Mouse (Mus musculus) adrenal gland (tissue): ENCODE results near the gene E2f6.

Experiments used
- intact Hi-C: fragments of 180-260 bp; cut with DNase I; formaldehyde crosslinking; loops from one replicate; pipeline ENCODE4 v1.15.1; 2025
- microRNA-seq, 2 experiments: library from miRNA; unstranded; fragments of <30 nt; microRNA quantifications; one replicate each; pipeline ENCODE4; 2019

Gene E2f6

DNA sequence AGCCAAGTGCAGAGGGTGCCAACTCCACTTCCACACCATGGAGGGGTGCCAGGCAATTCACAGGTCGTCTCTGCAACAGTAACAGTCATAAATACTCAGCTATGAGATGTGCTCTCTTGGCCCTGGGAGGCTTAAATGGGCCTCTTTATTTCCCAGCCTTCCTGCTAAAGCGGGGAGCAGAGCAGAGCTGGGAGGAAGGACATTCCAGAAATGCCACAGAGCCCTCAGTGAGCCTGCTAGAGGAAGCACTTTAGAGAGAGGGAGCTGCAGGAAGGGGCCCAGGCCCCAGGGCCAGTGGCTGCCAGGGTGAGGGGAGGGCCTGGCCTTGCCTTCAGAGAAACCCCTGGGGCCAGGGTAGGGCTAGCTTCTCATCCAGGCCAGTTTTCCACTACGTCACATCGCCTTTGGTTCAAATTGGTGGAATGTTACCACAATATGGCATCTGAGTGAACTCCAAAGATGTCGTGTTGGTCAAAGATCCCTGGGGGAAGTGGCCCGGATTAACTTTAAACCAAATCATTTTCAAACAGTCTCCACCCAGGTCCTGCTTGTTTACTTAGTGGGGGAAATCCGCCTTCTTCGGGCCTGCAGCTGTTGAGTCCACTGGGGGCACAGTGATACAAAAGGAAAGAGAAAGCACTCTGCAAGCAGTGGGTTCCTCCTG is 59.8 kb downstream of the E2f6 start:
- intact Hi-C loops = no loop called here

DNA sequence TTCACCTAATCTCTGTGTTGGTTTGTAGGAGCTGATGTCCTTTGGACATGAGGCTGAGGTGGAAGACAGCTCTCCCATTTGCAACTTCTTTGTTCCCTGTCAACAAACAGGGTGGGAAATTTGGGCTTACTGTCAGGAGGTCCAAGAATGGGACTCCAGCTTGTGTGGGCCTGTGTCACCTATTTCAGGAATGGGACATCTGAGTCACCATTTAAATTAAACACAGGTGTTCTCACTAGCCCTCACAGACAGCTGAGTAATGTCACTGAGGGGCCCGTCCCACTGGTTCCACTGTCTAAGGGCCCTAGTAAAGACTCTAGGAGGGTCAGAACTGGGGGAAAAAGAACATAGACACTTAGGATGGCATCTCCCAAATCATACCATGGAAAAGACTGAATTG is 61.2 kb downstream of the E2f6 start:
- intact Hi-C loops = no loop called here

DNA sequence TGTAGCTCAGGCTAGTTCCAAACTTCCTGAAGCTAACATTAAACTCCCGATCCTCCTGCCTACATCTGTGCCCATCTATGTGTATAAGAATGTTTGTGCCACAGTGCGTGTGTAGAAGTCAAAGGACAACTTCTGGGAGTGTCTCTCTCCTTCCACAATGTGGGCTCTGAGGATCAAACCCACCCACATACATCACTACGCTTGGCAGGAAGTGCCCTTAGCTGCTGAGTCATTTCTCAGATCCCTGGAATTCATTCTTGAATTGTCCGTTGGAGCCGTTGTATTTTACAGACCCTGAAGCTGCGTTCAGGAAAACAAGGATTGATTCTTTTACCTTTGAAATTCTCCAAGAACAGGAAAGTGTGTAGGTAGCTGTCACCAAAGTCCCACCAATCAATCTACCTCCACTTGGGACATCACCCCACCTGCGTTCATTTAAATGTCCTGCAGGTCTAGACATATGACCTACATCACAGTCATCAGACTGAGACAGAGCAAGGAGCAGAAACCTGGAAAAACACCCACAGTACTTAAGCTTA is 62.2 kb downstream of the E2f6 start:
- intact Hi-C loops = no loop called here

DNA sequence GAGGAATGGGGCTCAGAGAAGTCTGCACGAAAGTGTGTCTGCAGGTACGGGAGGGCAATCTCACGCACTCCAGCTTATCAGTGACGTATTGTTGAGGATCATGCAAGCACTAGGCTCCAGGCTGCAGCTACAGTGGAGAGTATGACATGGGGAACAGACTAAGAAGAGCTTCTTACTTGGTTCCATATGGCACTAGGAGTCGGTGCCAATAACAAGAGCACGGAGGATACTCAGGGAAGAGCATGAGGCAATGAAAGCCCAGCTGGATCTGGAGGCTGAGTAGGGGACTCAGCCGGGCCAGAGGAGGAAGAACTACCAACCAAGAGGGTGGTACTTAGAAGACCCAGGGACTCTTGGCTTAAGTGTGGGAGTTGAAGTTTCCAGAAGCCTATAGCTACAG is 62.8 kb downstream of the E2f6 start:
- intact Hi-C loops = no loop called here

DNA sequence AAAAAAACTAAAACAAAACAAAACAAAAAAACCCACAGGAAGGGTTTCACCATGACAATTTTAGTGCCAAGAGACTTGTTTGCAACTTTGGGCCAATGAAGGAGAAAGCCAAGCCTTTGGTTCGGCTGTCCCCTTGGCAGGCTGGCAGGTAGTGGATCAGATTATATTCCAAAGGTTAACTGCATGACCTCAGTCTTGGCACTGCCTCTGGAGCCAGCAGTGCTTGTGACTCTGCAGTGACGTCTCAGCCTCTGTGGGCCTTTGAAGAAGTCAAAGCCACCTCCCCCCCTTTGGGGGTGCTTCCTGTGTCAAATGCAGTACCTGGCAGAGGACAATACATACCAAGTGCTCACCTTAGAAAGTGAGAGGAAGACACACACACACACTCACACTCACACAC is 63.3 kb downstream of the E2f6 start:
- intact Hi-C loops = no loop called here

DNA sequence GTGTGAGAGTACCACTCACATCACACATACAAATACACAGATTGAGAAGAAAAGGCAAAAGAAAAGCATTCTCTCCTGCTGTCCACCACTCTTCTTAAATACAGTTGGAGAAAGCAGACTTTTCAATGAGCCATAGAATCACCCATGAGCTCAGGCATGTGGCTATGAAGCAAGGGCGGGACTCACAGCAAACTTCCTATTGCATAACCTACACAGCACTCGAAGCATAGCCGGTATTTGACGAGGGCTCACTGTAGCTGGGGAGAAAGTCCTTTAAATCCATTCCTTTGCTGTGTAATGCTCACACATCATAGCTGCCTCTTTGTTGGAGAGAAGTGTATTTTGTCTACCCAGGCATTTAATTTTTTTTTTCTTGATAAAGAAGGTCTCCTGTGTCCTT is 64.5 kb downstream of the E2f6 start:
- intact Hi-C loops = loop anchor here (5.0 kb wide), 1 partner anchor 38 kb away; no protein-coding TSS in a partner anchor

DNA sequence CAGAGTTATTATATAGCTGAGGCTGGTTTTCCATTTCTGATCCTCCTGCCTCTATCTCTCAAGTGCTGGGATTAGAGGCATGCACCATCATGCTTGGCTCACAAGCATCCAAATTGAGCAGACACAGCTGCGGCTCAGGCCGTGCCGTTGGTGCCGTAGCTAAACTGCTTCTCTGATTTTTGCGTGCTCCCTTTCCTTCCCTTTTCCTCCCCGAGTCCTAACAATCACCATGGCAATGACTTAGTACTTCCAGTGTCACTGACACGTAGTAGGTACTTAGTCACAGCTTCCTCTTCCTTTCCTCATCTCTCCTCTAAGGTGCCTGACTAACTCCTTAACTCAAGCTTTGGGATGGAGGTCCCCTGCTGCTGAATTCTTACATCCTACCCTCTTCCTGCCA is 64.9 kb downstream of the E2f6 start:
- intact Hi-C loops = loop anchor here (5.0 kb wide), 1 partner anchor 38 kb away; no protein-coding TSS in a partner anchor

DNA sequence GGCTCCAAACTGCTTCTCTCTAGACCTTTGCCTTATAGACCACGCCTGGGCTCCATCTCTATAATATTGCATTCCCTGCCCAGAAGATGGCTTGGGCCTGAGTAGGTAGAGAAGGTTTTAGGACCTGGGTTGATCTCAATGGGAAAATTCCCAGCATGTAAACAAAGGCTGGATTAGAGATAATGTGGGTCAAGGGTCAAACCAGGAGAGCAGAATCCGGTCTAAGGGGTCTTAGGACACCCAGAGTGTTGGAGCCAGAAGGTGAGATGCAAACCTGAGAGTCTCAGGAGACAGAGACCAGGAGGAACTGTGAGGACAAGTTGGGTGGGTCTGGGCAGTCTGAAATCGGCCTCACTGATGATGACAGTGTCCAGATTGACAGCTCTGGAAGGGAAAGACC is 65.9 kb downstream of the E2f6 start:
- intact Hi-C loops = loop anchor here (5.0 kb wide), 1 partner anchor 39 kb away; no protein-coding TSS in a partner anchor

DNA sequence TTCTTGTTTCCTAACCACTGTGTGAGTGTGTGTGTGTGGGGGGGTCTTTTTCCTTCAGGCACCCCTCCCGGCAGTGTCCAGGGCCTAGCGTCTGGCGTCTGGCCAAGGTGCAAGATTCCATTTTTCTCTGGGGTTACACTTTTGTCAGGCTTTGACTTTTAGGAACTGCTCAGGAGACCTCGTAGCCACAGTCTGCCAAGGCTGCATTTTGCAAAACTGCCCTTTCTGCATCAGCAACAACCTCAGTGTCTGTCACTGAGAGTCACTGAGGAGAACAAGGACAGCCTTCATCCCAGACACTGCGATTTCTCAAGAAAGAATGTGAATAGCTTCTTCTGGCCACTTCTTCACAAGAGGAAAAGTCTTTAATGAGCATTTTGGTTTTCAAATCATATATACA is 66.4 kb downstream of the E2f6 start:
- intact Hi-C loops = loop anchor here (5.0 kb wide), 1 partner anchor 40 kb away; no protein-coding TSS in a partner anchor

DNA sequence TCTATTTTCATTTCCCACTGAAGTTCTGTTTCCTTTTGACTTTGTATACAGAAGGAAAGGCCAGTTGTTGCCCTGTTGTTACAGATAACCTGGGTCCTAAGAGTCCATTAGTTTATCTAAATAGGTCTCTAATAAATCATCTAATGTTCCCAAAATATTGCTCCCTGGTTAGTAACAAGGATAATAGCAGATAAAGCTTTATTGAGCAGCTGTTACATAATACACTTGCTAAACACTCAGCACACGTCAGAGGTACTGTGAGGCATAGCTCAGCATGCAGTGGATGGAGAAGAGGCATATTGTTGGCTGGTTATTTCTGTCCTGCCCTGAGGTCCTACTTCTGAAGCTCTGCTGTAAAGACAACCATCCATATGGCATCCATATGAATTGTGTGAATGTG is 66.9 kb downstream of the E2f6 start:
- intact Hi-C loops = loop anchor here (5.0 kb wide), 1 partner anchor 40 kb away; no protein-coding TSS in a partner anchor

DNA sequence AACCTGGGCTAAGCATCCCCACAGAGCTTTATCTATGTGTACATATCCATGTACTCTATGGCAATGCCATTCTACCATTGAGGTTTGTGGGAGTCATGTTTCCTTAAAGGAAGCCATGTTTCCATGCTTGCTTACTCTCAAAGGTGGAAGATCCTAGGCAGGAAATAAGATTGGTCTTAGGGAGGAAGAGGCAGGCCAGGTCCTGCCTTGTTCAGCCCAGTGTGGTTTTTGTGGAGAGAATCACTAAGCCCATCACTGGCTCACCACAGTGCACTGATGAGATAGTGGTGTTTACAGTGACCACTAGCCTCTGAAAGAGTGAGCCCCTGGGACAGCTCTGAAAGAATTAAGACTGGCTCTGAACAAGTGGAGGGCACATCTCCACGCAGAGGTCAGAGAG is 68.6 kb downstream of the E2f6 start:
- intact Hi-C loops = loop anchor here (5.0 kb wide), 1 partner anchor 42 kb away; no protein-coding TSS in a partner anchor

DNA sequence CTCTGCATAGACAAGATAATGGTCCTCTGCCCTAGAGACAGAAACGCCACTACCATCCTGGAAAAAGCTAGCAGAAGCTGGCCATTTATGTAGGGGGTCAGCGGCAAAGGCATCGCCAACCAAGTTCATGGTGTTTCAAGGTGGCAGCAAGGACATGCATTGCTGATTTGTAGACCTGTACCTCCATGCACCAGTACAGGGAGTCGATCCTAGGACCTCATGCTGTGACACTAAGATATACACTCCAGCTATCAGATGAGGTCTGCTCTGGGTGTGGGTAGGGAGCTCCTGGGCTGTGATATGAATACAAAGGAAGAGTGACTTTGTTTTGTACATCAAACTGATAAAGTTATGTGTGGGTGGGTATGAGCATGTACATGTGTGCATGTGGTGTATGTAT is 69.3 kb downstream of the E2f6 start:
- intact Hi-C loops = no loop called here

DNA sequence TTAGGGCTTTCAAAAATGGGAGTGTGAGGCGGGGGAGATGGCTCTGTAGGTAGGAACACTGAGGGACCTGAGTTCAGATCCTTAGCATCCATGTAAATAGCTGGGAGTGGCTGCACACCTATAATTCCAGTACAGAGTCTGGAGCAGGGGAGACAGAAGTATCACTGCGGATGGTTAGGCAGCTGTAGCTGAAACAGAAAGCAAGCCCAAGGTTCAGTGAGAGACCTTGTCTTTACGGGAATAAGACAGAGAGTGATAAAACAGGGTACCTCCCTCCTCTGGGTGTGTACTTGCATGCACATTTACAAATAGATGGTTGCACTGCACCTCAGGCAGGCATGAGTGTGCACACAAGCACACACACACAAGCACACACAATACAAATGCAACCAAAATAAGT is 71.7 kb downstream of the E2f6 start:
- intact Hi-C loops = no loop called here

DNA sequence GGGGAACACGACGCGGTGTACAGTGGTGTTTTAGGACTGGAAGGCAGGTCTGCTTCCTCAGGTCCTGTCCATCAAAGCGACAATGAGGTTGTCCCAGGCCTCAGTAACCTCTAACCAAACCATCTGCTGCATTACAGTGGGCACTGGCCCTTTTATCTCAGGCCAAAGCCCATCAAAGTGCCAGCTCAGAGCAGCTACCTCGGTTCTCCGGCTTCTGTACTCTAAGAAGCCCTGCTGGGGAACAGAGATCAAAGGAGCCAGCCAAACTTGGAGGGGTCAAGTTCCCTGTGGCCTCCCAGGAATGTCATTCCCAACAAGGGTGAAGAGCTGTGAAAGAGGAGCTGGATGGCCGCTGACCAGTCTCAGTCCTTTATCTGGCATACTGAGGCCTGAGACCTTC is 72.3 kb downstream of the E2f6 start:
- intact Hi-C loops = no loop called here

DNA sequence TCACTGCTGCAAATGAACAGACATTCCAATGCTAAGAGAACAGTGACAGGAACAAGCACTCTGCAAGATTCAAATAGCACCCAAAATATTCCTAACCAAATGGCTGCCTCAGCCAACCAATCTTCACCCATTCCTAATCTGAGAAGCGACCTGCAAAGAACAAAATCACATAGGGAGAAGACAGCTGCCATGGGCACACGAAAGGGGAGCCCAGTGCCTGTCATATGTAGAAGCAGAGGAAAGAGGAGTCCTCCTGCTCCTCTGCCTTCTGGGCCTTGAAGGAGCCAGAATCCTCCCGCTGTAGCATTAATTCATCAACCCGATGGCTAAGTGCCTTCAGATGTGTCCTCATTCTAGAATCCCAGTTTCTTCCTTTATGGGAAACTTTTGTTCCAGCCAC is 73.8 kb downstream of the E2f6 start:
- intact Hi-C loops = no loop called here

DNA sequence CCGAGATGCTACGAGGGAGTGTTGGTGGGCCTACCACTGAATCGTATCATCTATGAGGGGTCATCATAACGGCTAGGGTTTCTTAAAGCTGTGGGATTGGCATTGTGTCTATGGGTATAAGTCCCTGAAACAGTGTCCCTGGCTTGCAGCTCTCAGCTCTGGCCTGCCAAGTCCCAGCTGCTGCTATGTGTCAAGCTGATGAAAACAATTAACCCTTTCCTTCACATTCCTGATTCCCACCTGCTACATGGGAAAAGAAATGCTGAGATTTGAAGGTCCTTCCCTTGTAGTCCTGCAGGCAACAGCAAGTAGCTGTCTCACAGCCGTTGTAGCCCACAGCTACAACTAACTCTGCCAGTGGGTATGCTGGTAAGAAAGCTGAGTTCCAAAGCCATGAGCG is 75.6 kb downstream of the E2f6 start:
- intact Hi-C loops = no loop called here

Small RNA genes lying within 50 kb of the gene (microRNA-seq; reads per million reads assigned to microRNA genes)
- gene Gm44305 = 0 reads per million in 2 experiments
